Mouse (Mus musculus) cortical plate, adult 2 months (tissue): ENCODE data around the gene Spock1.
A peak's percentile ranks its signal among the peaks of the same experiment; 100 is the strongest.

ENCODE experiments used
- CTCF ChIP-seq: fragments of 200-500 bp; IDR thresholded peaks from 2 replicates; pipeline ENCODE4 v1.5.1; 2011; ENCODE audit warnings: mild to moderate bottlenecking, control low read depth, low read length; ENCODE audit not compliant: insufficient read depth; ENCODE audit errors: extremely low read depth
- POLR2A ChIP-seq: fragments of 200-500 bp; IDR thresholded peaks from 2 replicates; pipeline ENCODE4 v1.6.1; 2011; ENCODE audit warnings: mild to moderate bottlenecking, low read length, control low read depth; ENCODE audit not compliant: insufficient read depth; ENCODE audit errors: extremely low read depth

- no peak for TF ChIP-seq CTCF
- TF ChIP-seq POLR2A, result 0 out of 2 replicates have a peak, but pooled peaks have one; percentile 33
Measured at GRCm38 (mm10) chr13:57638820-57639219, 269.3 kb downstream of the Spock1 start.
